Mouse (Mus musculus): ENCODE data around the gene Lgr6. TPM values are rescaled to one million over a fixed set of nuclear protein-coding genes. Genes with fewer than 3 reads are reported as not detected.

The Lgr6 gene
- total RNA-seq, 1 experiment from 2014 or later: not detected

GRCm38 (mm10) chr1:134994739-134995138, 110.3 kb downstream of the Lgr6 start:
- ATAC-seq (ENCODE audit: extremely low read depth, insufficient number of reproducible peaks, low FRiP score, poor library complexity, severe bottlenecking): no peak

GRCm38 (mm10) chr1:134992046-134992645, 112.9 kb downstream of the Lgr6 start:
- no peak for ATAC-seq (ENCODE audit: extremely low read depth, insufficient number of reproducible peaks, low FRiP score, poor library complexity, severe bottlenecking)

GRCm38 (mm10) chr1:134989372-134989771, 115.7 kb downstream of the Lgr6 start:
- peak; percentile 54; the same call in 1 of the 2 replicates for ATAC-seq (ENCODE audit: extremely low read depth, insufficient number of reproducible peaks, low FRiP score, poor library complexity, severe bottlenecking)

- no peak for ATAC-seq (ENCODE audit: extremely low read depth, insufficient number of reproducible peaks, low FRiP score, poor library complexity, severe bottlenecking)
These were observed 117.1 kb downstream of the Lgr6 start for GRCm38 (mm10) chr1:134987962-134988341.

- no peak for ATAC-seq (ENCODE audit: extremely low read depth, insufficient number of reproducible peaks, low FRiP score, poor library complexity, severe bottlenecking)
These were observed 117.7 kb downstream of the Lgr6 start for GRCm38 (mm10) chr1:134987173-134987961.

- ATAC-seq (ENCODE audit: extremely low read depth, insufficient number of reproducible peaks, low FRiP score, poor library complexity, severe bottlenecking): no peak
These were observed 132.2 kb downstream of the Lgr6 start for GRCm38 (mm10) chr1:134972920-134973319.

GRCm38 (mm10) chr1:134965430-134965829, 139.6 kb downstream of the Lgr6 start:
- no peak for ATAC-seq (ENCODE audit: extremely low read depth, insufficient number of reproducible peaks, low FRiP score, poor library complexity, severe bottlenecking)

- ATAC-seq (ENCODE audit: extremely low read depth, insufficient number of reproducible peaks, low FRiP score, poor library complexity, severe bottlenecking): no peak
These were observed 142.3 kb downstream of the Lgr6 start for GRCm38 (mm10) chr1:134962821-134963220.

GRCm38 (mm10) chr1:134962053-134962803, 142.8 kb downstream of the Lgr6 start, which contains the start of gene Ube2t:
TSS of gene Ube2t (plus strand) at chr1:134962565.
- ATAC-seq (ENCODE audit: extremely low read depth, insufficient number of reproducible peaks, low FRiP score, poor library complexity, severe bottlenecking): peak; percentile 99

- ATAC-seq (ENCODE audit: extremely low read depth, insufficient number of reproducible peaks, low FRiP score, poor library complexity, severe bottlenecking): no peak
These were observed 144.4 kb downstream of the Lgr6 start for GRCm38 (mm10) chr1:134960634-134961033.

- ATAC-seq (ENCODE audit: extremely low read depth, insufficient number of reproducible peaks, low FRiP score, poor library complexity, severe bottlenecking): peak; percentile 99
These were observed 149.4 kb downstream of the Lgr6 start, which contains the start of gene Ppp1r12b for GRCm38 (mm10) chr1:134955637-134956176. TSS of gene Ppp1r12b (minus strand) at chr1:134955942.

GRCm38 (mm10) chr1:134955050-134955636, 149.9 kb downstream of the Lgr6 start:
- no peak for ATAC-seq (ENCODE audit: extremely low read depth, insufficient number of reproducible peaks, low FRiP score, poor library complexity, severe bottlenecking)

GRCm38 (mm10) chr1:134949946-134950345, 155.1 kb downstream of the Lgr6 start:
- no peak for ATAC-seq (ENCODE audit: extremely low read depth, insufficient number of reproducible peaks, low FRiP score, poor library complexity, severe bottlenecking)

- ATAC-seq (ENCODE audit: extremely low read depth, insufficient number of reproducible peaks, low FRiP score, poor library complexity, severe bottlenecking): no peak
These were observed 157.5 kb downstream of the Lgr6 start for GRCm38 (mm10) chr1:134947590-134947989.

GRCm38 (mm10) chr1:134942898-134943297, 162.2 kb downstream of the Lgr6 start:
- ATAC-seq (ENCODE audit: extremely low read depth, insufficient number of reproducible peaks, low FRiP score, poor library complexity, severe bottlenecking): no peak

GRCm38 (mm10) chr1:134940863-134941262, 164.2 kb downstream of the Lgr6 start:
- no peak for ATAC-seq (ENCODE audit: extremely low read depth, insufficient number of reproducible peaks, low FRiP score, poor library complexity, severe bottlenecking)

- ATAC-seq (ENCODE audit: extremely low read depth, insufficient number of reproducible peaks, low FRiP score, poor library complexity, severe bottlenecking): no peak
These were observed 166.8 kb downstream of the Lgr6 start for GRCm38 (mm10) chr1:134938233-134938632.

GRCm38 (mm10) chr1:134936335-134936734, 168.7 kb downstream of the Lgr6 start:
- ATAC-seq (ENCODE audit: extremely low read depth, insufficient number of reproducible peaks, low FRiP score, poor library complexity, severe bottlenecking): no peak
